In genomic region chr6:23491804-23492203, GRCm38 (mm10) we compare ENCODE assay signal across 8 mouse cellular contexts.
A peak's percentile ranks its signal among the peaks of the same experiment; 100 is the strongest.
DNase-seq lines count a peak whose midpoint lies in the region; ATAC-seq and TF ChIP-seq lines count a peak whose summit lies in the region.
"Had no signal": no experiment of that assay in that cellular context is flagged by ENCODE, and none has a peak within 500 bp of the region (broad histone marks: within the 10 kb centered on the region; RNA-seq: fewer than 3 reads in every experiment).

No protein-coding gene starts in this region.

- no peaks in the 10 kb centered on the region for H3K9me3 ChIP-seq in neural tube, embryonic 11.5 days (ENCODE audit: control insufficient read depth, low read length)
- H3K9me3 ChIP-seq in hindbrain, embryonic 15.5 days: no peaks in the 10 kb centered on the region
- H3K9me3 ChIP-seq: liver, embryonic 13.5 days had no signal

- ATAC-seq in neural tube, embryonic 11.5 days (ENCODE audit: insufficient read depth, low FRiP score, low TSS enrichment): peak; percentile 55; the same call in 1 of the 2 replicates
- ATAC-seq in hindbrain, embryonic 15.5 days (ENCODE audit: low FRiP score, low read depth): peak; percentile 95

- no peak overlapping the region for H3K9ac ChIP-seq in neural tube, embryonic 11.5 days (ENCODE audit: low read length)
- no peak overlapping the region for H3K9ac ChIP-seq in hindbrain, embryonic 15.5 days
- H3K9ac ChIP-seq: liver, embryonic 13.5 days had no signal

- no peak for TF ChIP-seq CTCF in thymus, adult 2 months (IDR thresholded peaks at IDR 0.05; ENCODE audit: borderline replicate concordance, control insufficient read depth, extremely low read depth, insufficient read depth, low read length, poor library complexity)

- intact Hi-C loops in gastrocnemius, postnatal 36 days (cut with DNase I): no loop called here

- H3K27me3 ChIP-seq in neural tube, embryonic 11.5 days (ENCODE audit: control insufficient read depth, insufficient read depth, low read length): no peaks in the 10 kb centered on the region
- H3K27me3 ChIP-seq in hindbrain, embryonic 15.5 days: no peaks in the 10 kb centered on the region
- H3K27me3 ChIP-seq in thymus, adult 2 months (ENCODE audit: control insufficient read depth, insufficient read depth, low read length): no peaks in the 10 kb centered on the region
- H3K27me3 ChIP-seq: liver, embryonic 13.5 days had no signal

- no peak overlapping the region for H3K4me3 ChIP-seq in neural tube, embryonic 11.5 days (ENCODE audit: low read depth, low read length)
- H3K4me3 ChIP-seq in hindbrain, embryonic 15.5 days: no peak overlapping the region
- no peak overlapping the region for H3K4me3 ChIP-seq in thymus, adult 2 months (ENCODE audit: control insufficient read depth, insufficient read depth, low read length)
- H3K4me3 ChIP-seq: liver, embryonic 13.5 days had no signal

- no peak overlapping the region for H3K27ac ChIP-seq in neural tube, embryonic 11.5 days (ENCODE audit: low read depth, low read length)
- H3K27ac ChIP-seq in hindbrain, embryonic 15.5 days (replicated peaks): no peak overlapping the region
- H3K27ac ChIP-seq in thymus, adult 2 months (ENCODE audit: control insufficient read depth, insufficient read depth, low read length): no peak overlapping the region
- H3K27ac ChIP-seq: liver, embryonic 13.5 days had no signal

- no peak overlapping the region for H3K4me2 ChIP-seq in neural tube, embryonic 11.5 days (ENCODE audit: low read depth)
- no peak overlapping the region for H3K4me2 ChIP-seq in hindbrain, embryonic 15.5 days
- H3K4me2 ChIP-seq: liver, embryonic 13.5 days had no signal

- H3K36me3 ChIP-seq in neural tube, embryonic 11.5 days (ENCODE audit: control insufficient read depth, insufficient read depth, low read length): no peaks in the 10 kb centered on the region
- H3K36me3 ChIP-seq in hindbrain, embryonic 15.5 days: no peaks in the 10 kb centered on the region
- H3K36me3 ChIP-seq in thymus, adult 2 months (ENCODE audit: control insufficient read depth, insufficient read depth, low read length): no peaks in the 10 kb centered on the region
- H3K36me3 ChIP-seq: liver, embryonic 13.5 days had no signal

- DNase-seq in neural tube, embryonic 11.5 days (ENCODE audit: low spot score): no peak
- DNase-seq in neural tube, embryonic 10.5 days (ENCODE audit: extremely low spot score, low spot score): no peak
- DNase-seq in cerebellum, postnatal 10 days: peak; percentile 46 to 62
- peak; percentile 5 for DNase-seq in lung, postnatal 14 days
- DNase-seq in gastrocnemius, postnatal 36 days: no peak
- no peak for DNase-seq in thymus, adult 2 months
- DNase-seq: liver, embryonic 13.5 days had no signal

- no peaks in the 10 kb centered on the region for H3K4me1 ChIP-seq in neural tube, embryonic 11.5 days (ENCODE audit: control insufficient read depth, insufficient read depth, low read length)
- H3K4me1 ChIP-seq in hindbrain, embryonic 15.5 days (replicated peaks): no peaks in the 10 kb centered on the region
- H3K4me1 ChIP-seq in thymus, adult 2 months (replicated peaks; ENCODE audit: control insufficient read depth, insufficient read depth, low read length): no peaks in the 10 kb centered on the region
- H3K4me1 ChIP-seq: liver, embryonic 13.5 days had no signal

- no peak for TF ChIP-seq POLR2A in thymus, adult 2 months (IDR thresholded peaks at IDR 0.05; ENCODE audit: control insufficient read depth, extremely low read depth, insufficient read depth, low read length, poor library complexity)

- WGBS in neural tube, embryonic 11.5 days: 52% methylated on average over 7 of the region's 7 CpGs
- 31% methylated on average over 7 of the region's 7 CpGs for WGBS in hindbrain, embryonic 15.5 days
- WGBS in thymus, adult 2 months: 48% methylated on average over 7 of the region's 7 CpGs

Comparison
In these comparisons a context has a peak if more than half of its experiments do, and no peak if none do; other contexts are left out.
1. DNase-seq: peak in cerebellum, postnatal 10 days (2 of 2) and lung, postnatal 14 days (single experiment); none in neural tube, embryonic 11.5 days (single experiment), neural tube, embryonic 10.5 days (single experiment), gastrocnemius, postnatal 36 days (0 of 2) and thymus, adult 2 months (single experiment).